Comparison of ENCODE assay signal across 11 mouse cellular contexts in genomic region chr6:55803991-55804680, GRCm38 (mm10). TPM values are rescaled to one million over a fixed set of nuclear protein-coding genes. Genes with fewer than 3 reads are reported as not detected.
DNase-seq lines count a peak whose midpoint lies in the region; ATAC-seq and TF ChIP-seq lines count a peak whose summit lies in the region.
"Had no signal": no experiment of that assay in that cellular context is flagged by ENCODE, and none has a peak within 500 bp of the region (broad histone marks: within the 10 kb centered on the region; RNA-seq: fewer than 3 reads in every experiment).

No protein-coding gene starts in this region.

- H3K9ac ChIP-seq in intestine, postnatal 0 days (ENCODE audit: low read depth, low read length) = no peak overlapping the region
- H3K9ac ChIP-seq in intestine, embryonic 16.5 days (ENCODE audit: low read depth, low read length) = no peak overlapping the region
- H3K9ac ChIP-seq in midbrain, embryonic 14.5 days (replicated peaks; ENCODE audit: low read length) = no peak overlapping the region

- no peak overlapping the region for H3K27ac ChIP-seq in intestine, postnatal 0 days (ENCODE audit: low read depth, low read length)
- no peak overlapping the region for H3K27ac ChIP-seq in intestine, embryonic 16.5 days (ENCODE audit: low read length)
- no peak overlapping the region for H3K27ac ChIP-seq in embryonic fibroblast, embryonic 13.5 days (ENCODE audit: insufficient read depth, low read length)
- H3K27ac ChIP-seq in layer of hippocampus, adult 2 months = peak overlapping the region; percentile 84
- no peak overlapping the region for H3K27ac ChIP-seq in midbrain, embryonic 14.5 days (replicated peaks; ENCODE audit: low read depth, low read length)

- peak; percentile 60 for TF ChIP-seq CTCF in intestine, postnatal 0 days (IDR thresholded peaks at IDR 0.05; ENCODE audit: low read depth)
- TF ChIP-seq CTCF in embryonic fibroblast, embryonic 13.5 days (IDR thresholded peaks at IDR 0.05; ENCODE audit: borderline replicate concordance, insufficient read depth, low read length) = peak; percentile 18; the same call in 1 of the 2 replicates
- TF ChIP-seq CTCF in layer of hippocampus, adult 2 months (conservative IDR thresholded peaks at IDR 0.05) = peak; percentile 84

- no peak overlapping the region for H3K4me3 ChIP-seq in intestine, postnatal 0 days (ENCODE audit: low read depth, low read length)
- no peak overlapping the region for H3K4me3 ChIP-seq in intestine, embryonic 16.5 days (ENCODE audit: low read length)
- H3K4me3 ChIP-seq in embryonic fibroblast, embryonic 13.5 days (ENCODE audit: insufficient read depth, low read length) = no peak overlapping the region
- H3K4me3 ChIP-seq in layer of hippocampus, adult 2 months = no peak overlapping the region
- H3K4me3 ChIP-seq in midbrain, embryonic 14.5 days (replicated peaks; ENCODE audit: low read depth, low read length) = no peak overlapping the region

- H3K36me3 ChIP-seq in intestine, postnatal 0 days (ENCODE audit: control insufficient read depth, insufficient read depth) = no peaks in the 10 kb centered on the region
- H3K36me3 ChIP-seq in intestine, embryonic 16.5 days (ENCODE audit: control insufficient read depth, insufficient read depth, low read length) = no peaks in the 10 kb centered on the region
- no peaks in the 10 kb centered on the region for H3K36me3 ChIP-seq in midbrain, embryonic 14.5 days (ENCODE audit: control insufficient read depth, insufficient read depth, low read length)
- H3K36me3 ChIP-seq: G1E had no signal

- H3K9me3 ChIP-seq in intestine, postnatal 0 days (ENCODE audit: control insufficient read depth) = no peaks in the 10 kb centered on the region
- H3K9me3 ChIP-seq in intestine, embryonic 16.5 days (ENCODE audit: control insufficient read depth, low read length) = no peaks in the 10 kb centered on the region
- H3K9me3 ChIP-seq in midbrain, embryonic 14.5 days (ENCODE audit: control insufficient read depth, low read length) = no peaks in the 10 kb centered on the region
- H3K9me3 ChIP-seq: G1E had no signal

- no peaks in the 10 kb centered on the region for H3K4me1 ChIP-seq in intestine, postnatal 0 days (replicated peaks; ENCODE audit: control insufficient read depth, insufficient read depth, low read length)
- no peaks in the 10 kb centered on the region for H3K4me1 ChIP-seq in intestine, embryonic 16.5 days (ENCODE audit: control insufficient read depth, insufficient read depth, low read length)
- H3K4me1 ChIP-seq in embryonic fibroblast, embryonic 13.5 days (ENCODE audit: control insufficient read depth, insufficient read depth, low read length) = no peaks in the 10 kb centered on the region
- no peaks in the 10 kb centered on the region; the same call in 1 of the 2 replicates for H3K4me1 ChIP-seq in midbrain, embryonic 14.5 days (ENCODE audit: control insufficient read depth, insufficient read depth, low read length)

- WGBS in intestine, postnatal 0 days = 24% methylated on average over 12 of the region's 12 CpGs
- 25% methylated on average over 12 of the region's 12 CpGs for WGBS in intestine, embryonic 16.5 days
- WGBS in midbrain, embryonic 14.5 days = 28% methylated on average over 12 of the region's 12 CpGs

- no peak for ATAC-seq in intestine, postnatal 0 days
- no peak for ATAC-seq in intestine, embryonic 16.5 days
- ATAC-seq in midbrain, embryonic 14.5 days (ENCODE audit: low FRiP score, low TSS enrichment) = peak; percentile 43; the same call in 1 of the 2 replicates

- peak; percentile 25 to 27 for DNase-seq in adrenal gland, postnatal 36 days
- DNase-seq in layer of hippocampus, adult 2 months (ENCODE audit: low spot score in 2 of 2) = peak; percentile 68 to 70
- DNase-seq in midbrain, embryonic 14.5 days = peak; percentile 77
- no peak for DNase-seq in MN1 (ENCODE audit: low spot score)
- no peak for DNase-seq in ovary, postnatal 10 days (ENCODE audit: low spot score)

- H3K4me2 ChIP-seq in intestine, postnatal 0 days (replicated peaks; ENCODE audit: low read depth) = no peak overlapping the region
- H3K4me2 ChIP-seq in intestine, embryonic 16.5 days (ENCODE audit: low read depth, low read length) = no peak overlapping the region
- no peak overlapping the region for H3K4me2 ChIP-seq in midbrain, embryonic 14.5 days (ENCODE audit: low read length)

- TF ChIP-seq POLR2A in embryonic fibroblast, embryonic 13.5 days (IDR thresholded peaks at IDR 0.05; ENCODE audit: low read depth, low read length) = no peak

- no peaks in the 10 kb centered on the region for H3K27me3 ChIP-seq in intestine, postnatal 0 days (replicated peaks; ENCODE audit: control insufficient read depth, insufficient read depth, low read length)
- H3K27me3 ChIP-seq in intestine, embryonic 16.5 days (replicated peaks; ENCODE audit: control insufficient read depth, insufficient read depth, low read length) = no peaks in the 10 kb centered on the region
- no peaks in the 10 kb centered on the region for H3K27me3 ChIP-seq in midbrain, embryonic 14.5 days (ENCODE audit: control insufficient read depth, insufficient read depth, low read length)

RNA-seq across cellular contexts. Expression of gene Itprid1, which starts 32.6 kb away (rescaled TPM):
- not detected in 2 replicates for polyA plus RNA-seq in intestine, postnatal 0 days (2015; fragmentation: Nextera tagmentation; extraction: Ambion mirVana)
- not detected in 2 replicates for polyA plus RNA-seq in intestine, embryonic 16.5 days (2015; fragmentation: Nextera tagmentation; extraction: Ambion mirVana)
- under 1 TPM in 1 of 2 experiments, not detected in 1; 0.23 TPM for total RNA-seq in adrenal gland, postnatal 36 days (2021)
- not detected in 2 replicates for polyA plus RNA-seq in embryonic fibroblast, embryonic 13.5 days (2011; ENCODE audit: insufficient read length, low read depth, missing spikeins)
- total RNA-seq in layer of hippocampus, adult 2 months (2021) = 1 to 10 TPM in 1 of 2 experiments, under 1 TPM in 1; 1.00 to 1.0 TPM
- not detected in 2 replicates for polyA plus RNA-seq in midbrain, embryonic 14.5 days (2014; fragmentation: Nextera tagmentation; extraction: Ambion mirVana)
- total RNA-seq: G1E; heart, postnatal 10 days had no signal
- polyA plus RNA-seq: G1E; spleen, adult 2 months had no signal

Comparison
In these comparisons a context has a peak if more than half of its experiments do, and no peak if none do; other contexts are left out.
1. CTCF ChIP-seq: peak in every context shown above with its lines; median percentile 84 in layer of hippocampus, adult 2 months; 60 in intestine, postnatal 0 days; 18 in embryonic fibroblast, embryonic 13.5 days.
2. DNase-seq: peak in adrenal gland, postnatal 36 days (2 of 2), layer of hippocampus, adult 2 months (2 of 2) and midbrain, embryonic 14.5 days (single experiment); none in MN1 (single experiment) and ovary, postnatal 10 days (single experiment).